ENCODE assay signal across 8 mouse cellular contexts in the genomic region with DNA sequence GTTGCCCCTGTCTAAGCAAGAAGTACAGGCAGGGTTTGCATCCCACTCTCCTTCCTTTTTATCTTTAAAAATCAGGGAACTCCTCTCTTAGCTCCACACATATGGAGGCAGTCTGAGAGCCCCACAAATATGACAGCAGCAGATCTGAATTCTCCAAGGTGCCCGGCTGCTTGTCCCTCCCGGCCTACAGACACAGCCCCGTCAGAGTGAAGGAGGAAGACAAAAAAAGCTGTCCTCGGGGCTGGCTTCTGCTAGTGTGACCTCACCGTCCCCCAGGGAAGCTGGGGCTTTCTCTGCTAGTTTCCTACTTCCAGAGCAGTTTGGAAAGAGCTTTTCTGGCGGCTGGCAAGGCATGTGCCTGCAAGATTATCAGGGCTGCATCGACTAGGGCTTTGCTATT. TPM values are rescaled to one million over a fixed set of nuclear protein-coding genes. Genes with fewer than 3 reads are reported as not detected.
A peak's percentile ranks its signal among the peaks of the same experiment; 100 is the strongest.
DNase-seq lines count a peak whose midpoint lies in the region; ATAC-seq and TF ChIP-seq lines count a peak whose summit lies in the region.

No protein-coding gene starts in this region.

- DNase-seq in adrenal gland, postnatal 10 days: peak; percentile 56
- DNase-seq in adrenal gland, adult 18-20 months (ENCODE audit: low spot score in 2 of 2): no peak
- peak; percentile 47 for DNase-seq in gastrocnemius, postnatal 10 days
- no peak for DNase-seq in hindbrain, embryonic 14.5 days (ENCODE audit: low spot score)
- DNase-seq in retina, embryonic 14.5 days (ENCODE audit: low spot score): peak; percentile 13
- DNase-seq in cerebellum, postnatal 14 days: no peak
- no peak for DNase-seq in left cerebral cortex, adult 11 months (ENCODE audit: low spot score)

- no peaks in the 10 kb centered on the region for H3K27me3 ChIP-seq in hindbrain, embryonic 14.5 days (ENCODE audit: control insufficient read depth, insufficient read depth, low read length)

- ATAC-seq in hindbrain, embryonic 14.5 days (ENCODE audit: low FRiP score): peak; percentile 53; the same call in 1 of the 2 replicates

- peak overlapping the region; percentile 79 for H3K27ac ChIP-seq in bone marrow macrophage, adult 2 months (ENCODE audit: insufficient read depth, low read depth, low read length)
- peak overlapping the region; percentile 20; the same call in 1 of the 2 replicates for H3K27ac ChIP-seq in hindbrain, embryonic 14.5 days

- no peaks in the 10 kb centered on the region for H3K9me3 ChIP-seq in hindbrain, embryonic 14.5 days (ENCODE audit: control insufficient read depth, low read length)

- H3K36me3 ChIP-seq in hindbrain, embryonic 14.5 days (replicated peaks; ENCODE audit: control insufficient read depth, insufficient read depth): no peaks in the 10 kb centered on the region

- H3K4me1 ChIP-seq in bone marrow macrophage, adult 2 months (ENCODE audit: control insufficient read depth, insufficient read depth, low read length): peaks cover 23% of the 10 kb centered on the region
- H3K4me1 ChIP-seq in hindbrain, embryonic 14.5 days (replicated peaks; ENCODE audit: control insufficient read depth, insufficient read depth, low read length): no peaks in the 10 kb centered on the region; the same call in 1 of the 2 replicates

- no peak overlapping the region for H3K4me2 ChIP-seq in hindbrain, embryonic 14.5 days (replicated peaks)

- H3K9ac ChIP-seq in hindbrain, embryonic 14.5 days: no peak overlapping the region

- TF ChIP-seq POLR2A in bone marrow macrophage, adult 2 months (IDR thresholded peaks at IDR 0.05; ENCODE audit: borderline replicate concordance, low read depth, low read length): no peak

- TF ChIP-seq CTCF in bone marrow macrophage, adult 2 months (IDR thresholded peaks at IDR 0.05; ENCODE audit: low read depth, low read length): no peak

- 3% methylated on average over 7 of the region's 7 CpGs for WGBS in hindbrain, embryonic 14.5 days

- H3K4me3 ChIP-seq in bone marrow macrophage, adult 2 months (ENCODE audit: insufficient read depth, low read length): no peak overlapping the region
- H3K4me3 ChIP-seq in hindbrain, embryonic 14.5 days (replicated peaks; ENCODE audit: low read length): no peak overlapping the region

RNA-seq across cellular contexts. Expression of a gene that starts 55.3 kb away (rescaled TPM):
- 10 to 100 TPM; 14.7 to 17.7 TPM for total RNA-seq in adrenal gland, postnatal 10 days (2021)
- 10 to 100 TPM; 23.2 to 23.7 TPM for total RNA-seq in adrenal gland, adult 18-20 months (2021)
- 12.2 and 13.2 TPM in 2 replicates for polyA plus RNA-seq in bone marrow macrophage, adult 2 months (2012; ENCODE audit: insufficient read depth, insufficient read length, missing spikeins)
- 1 to 10 TPM; 5.9 to 6.3 TPM for total RNA-seq in gastrocnemius, postnatal 10 days (2021)
- 10.5 and 11.7 TPM in 2 replicates for polyA plus RNA-seq in hindbrain, embryonic 14.5 days (2014; fragmentation: Nextera tagmentation; extraction: Ambion mirVana)

RNA-seq across cellular contexts. Expression of a gene that starts 55.5 kb away (rescaled TPM):
- 10 to 100 TPM; 93.5 to 97.0 TPM for total RNA-seq in adrenal gland, postnatal 10 days (2021)
- total RNA-seq in adrenal gland, adult 18-20 months (2021): 10 to 100 TPM; 82.1 to 86.4 TPM
- 867 and 1,049 TPM in 2 replicates for polyA plus RNA-seq in bone marrow macrophage, adult 2 months (2012; ENCODE audit: insufficient read depth, insufficient read length, missing spikeins)
- 10 to 100 TPM; 64.5 to 79.8 TPM for total RNA-seq in gastrocnemius, postnatal 10 days (2021)
- 73.0 and 75.9 TPM in 2 replicates for polyA plus RNA-seq in hindbrain, embryonic 14.5 days (2014; fragmentation: Nextera tagmentation; extraction: Ambion mirVana)

Comparison
In these comparisons a context has a peak if more than half of its experiments do, and no peak if none do; other contexts are left out.
1. DNase-seq: peak in adrenal gland, postnatal 10 days (single experiment), gastrocnemius, postnatal 10 days (single experiment) and retina, embryonic 14.5 days (single experiment); none in adrenal gland, adult 18-20 months (0 of 2), hindbrain, embryonic 14.5 days (single experiment), cerebellum, postnatal 14 days (0 of 2) and left cerebral cortex, adult 11 months (single experiment).